Mouse (Mus musculus): Measurements from ENCODE around the gene Bckdk. TPM values are rescaled to one million over a fixed set of nuclear protein-coding genes. Genes with fewer than 3 reads are reported as not detected.

Gene Bckdk
- polyA plus RNA-seq (2011; ENCODE audit: insufficient read length, low read depth, missing spikeins), result 57.3 and 63.5 TPM in 2 replicates

DNA sequence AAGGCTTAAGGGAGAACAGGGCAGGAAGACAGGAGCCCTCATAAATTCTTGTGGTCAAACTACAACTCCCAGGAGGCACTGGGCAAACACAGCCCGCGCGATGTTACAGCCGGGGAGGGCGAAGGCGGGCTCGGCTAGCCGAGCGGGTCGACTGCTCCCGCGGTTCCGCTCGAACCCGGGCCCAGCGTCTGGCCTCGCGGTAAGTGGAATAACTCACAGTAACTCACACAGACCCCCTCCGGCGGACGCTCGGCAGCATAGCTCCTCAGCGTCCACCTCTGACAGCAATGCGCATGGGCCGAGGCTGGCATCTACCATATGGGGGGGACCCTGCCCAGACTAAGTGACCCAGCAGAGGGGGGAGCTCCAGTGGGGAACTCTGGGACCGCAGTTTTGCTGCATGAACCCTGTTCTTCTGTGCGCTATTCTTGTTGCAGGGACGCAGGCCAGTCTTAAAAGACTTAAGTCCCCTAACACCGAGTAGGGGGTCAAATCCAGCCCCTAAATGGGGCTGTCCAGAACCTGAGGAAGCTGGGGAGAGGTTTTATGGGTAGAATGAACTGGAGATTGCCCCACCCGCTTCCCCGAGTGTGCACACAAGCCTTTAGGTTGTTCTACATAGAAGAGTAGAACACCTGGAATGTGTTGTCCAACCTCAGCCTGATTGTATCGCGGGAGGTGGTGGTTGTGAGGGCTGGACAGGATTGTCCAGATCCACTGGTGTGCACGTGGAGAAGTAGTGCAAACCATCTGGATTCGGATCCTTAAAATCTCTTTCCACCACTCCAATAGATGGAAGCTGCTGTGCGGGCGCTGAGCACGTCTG, at the start of gene Bckdk:
Gene Bckdk, plus strand, starts transcription at position 112 of the 826 bp plus-strand sequence.
- no peaks in the 10 kb centered on the region for H3K4me1 ChIP-seq (ENCODE audit: control insufficient read depth, insufficient read depth, low read length)
- peak within 1 kb of the TSS; percentile 49; the same call in 1 of the 2 replicates for H3K27ac ChIP-seq (ENCODE audit: insufficient read depth, low read length)
- peak within 1 kb of the TSS; percentile 85 for H3K4me3 ChIP-seq (ENCODE audit: insufficient read depth, low read length)
- peak; percentile 83 for TF ChIP-seq POLR2A (IDR thresholded peaks at IDR 0.05; ENCODE audit: low read depth, low read length)
- TF ChIP-seq CTCF (IDR thresholded peaks at IDR 0.05; ENCODE audit: borderline replicate concordance, insufficient read depth, low read length), result no peak

- H3K27ac ChIP-seq (ENCODE audit: insufficient read depth, low read length), result no peak overlapping the region
- no peak for TF ChIP-seq POLR2A (IDR thresholded peaks at IDR 0.05; ENCODE audit: low read depth, low read length)
- TF ChIP-seq CTCF (IDR thresholded peaks at IDR 0.05; ENCODE audit: borderline replicate concordance, insufficient read depth, low read length), result no peak
- no peaks in the 10 kb centered on the region for H3K4me1 ChIP-seq (ENCODE audit: control insufficient read depth, insufficient read depth, low read length)
- no peak overlapping the region for H3K4me3 ChIP-seq (ENCODE audit: insufficient read depth, low read length)
Observed at GRCm38 (mm10) chr7:127858258-127858657, 45.6 kb upstream of the Bckdk start.

DNA sequence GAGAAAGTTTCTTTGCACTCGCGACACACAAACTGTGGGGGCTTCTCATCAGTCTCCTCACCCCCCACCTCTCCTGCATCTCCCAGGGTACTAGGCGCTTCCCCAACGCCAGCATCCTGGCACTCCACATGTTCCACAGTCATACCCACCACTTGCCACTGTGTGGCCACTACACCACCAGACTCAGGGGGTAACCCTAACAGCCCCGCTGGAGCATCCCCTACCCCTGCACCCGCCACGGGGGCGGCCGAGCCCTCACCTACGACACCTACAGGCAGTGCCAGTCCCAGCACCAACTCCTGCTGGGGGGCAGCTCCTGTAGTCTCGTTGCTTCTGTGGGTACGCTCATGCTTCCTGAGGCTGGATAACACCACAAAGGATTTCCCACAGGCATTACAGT, 37.4 kb upstream of the Bckdk start:
- no peak overlapping the region for H3K4me3 ChIP-seq (ENCODE audit: insufficient read depth, low read length)
- 0 out of 2 replicates have a peak, but pooled peaks cover 9% of the 10 kb centered on the region for H3K4me1 ChIP-seq (ENCODE audit: control insufficient read depth, insufficient read depth, low read length)
- TF ChIP-seq POLR2A (IDR thresholded peaks at IDR 0.05; ENCODE audit: low read depth, low read length), result no peak
- TF ChIP-seq CTCF (IDR thresholded peaks at IDR 0.05; ENCODE audit: borderline replicate concordance, insufficient read depth, low read length), result no peak
- no peak overlapping the region for H3K27ac ChIP-seq (ENCODE audit: insufficient read depth, low read length)

DNA sequence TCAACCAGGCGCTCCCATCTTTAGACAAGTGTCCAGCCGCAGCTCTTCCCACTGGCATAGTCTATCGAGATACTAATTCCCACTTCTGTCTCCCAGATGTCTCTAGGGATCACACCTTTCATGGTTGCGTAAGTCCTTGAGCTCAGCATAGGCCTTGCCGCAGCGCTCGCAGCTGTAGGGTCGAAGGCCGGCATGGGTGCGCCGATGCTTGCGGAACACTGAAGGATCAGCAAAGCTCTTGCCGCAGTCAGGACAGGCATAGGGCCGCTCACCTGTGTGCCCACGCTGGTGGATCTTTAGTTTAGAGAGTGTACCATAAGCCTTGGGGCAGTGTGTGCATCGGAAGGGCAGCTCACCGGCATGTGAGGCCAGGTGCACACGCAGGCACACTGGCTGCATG, 36.2 kb upstream of the Bckdk start:
- TF ChIP-seq POLR2A (IDR thresholded peaks at IDR 0.05; ENCODE audit: low read depth, low read length) (no peak), CTCF (IDR thresholded peaks at IDR 0.05; ENCODE audit: borderline replicate concordance, insufficient read depth, low read length) (no peak)
- no peak overlapping the region for H3K27ac ChIP-seq (ENCODE audit: insufficient read depth, low read length)
- 0 out of 2 replicates have a peak, but pooled peaks cover 9% of the 10 kb centered on the region for H3K4me1 ChIP-seq (ENCODE audit: control insufficient read depth, insufficient read depth, low read length)
- no peak overlapping the region for H3K4me3 ChIP-seq (ENCODE audit: insufficient read depth, low read length)

- H3K4me3 ChIP-seq (ENCODE audit: insufficient read depth, low read length), result no peak overlapping the region
- no peak for TF ChIP-seq POLR2A (IDR thresholded peaks at IDR 0.05; ENCODE audit: low read depth, low read length)
- TF ChIP-seq CTCF (IDR thresholded peaks at IDR 0.05; ENCODE audit: borderline replicate concordance, insufficient read depth, low read length), result no peak
- H3K27ac ChIP-seq (ENCODE audit: insufficient read depth, low read length), result 0 out of 2 replicates have a peak overlapping the region, but pooled peaks have one; percentile 24
- H3K4me1 ChIP-seq (ENCODE audit: control insufficient read depth, insufficient read depth, low read length), result 0 out of 2 replicates have a peak, but pooled peaks cover 9% of the 10 kb centered on the region
Observed at GRCm38 (mm10) chr7:127869149-127869810, 34.6 kb upstream of the Bckdk start.

DNA sequence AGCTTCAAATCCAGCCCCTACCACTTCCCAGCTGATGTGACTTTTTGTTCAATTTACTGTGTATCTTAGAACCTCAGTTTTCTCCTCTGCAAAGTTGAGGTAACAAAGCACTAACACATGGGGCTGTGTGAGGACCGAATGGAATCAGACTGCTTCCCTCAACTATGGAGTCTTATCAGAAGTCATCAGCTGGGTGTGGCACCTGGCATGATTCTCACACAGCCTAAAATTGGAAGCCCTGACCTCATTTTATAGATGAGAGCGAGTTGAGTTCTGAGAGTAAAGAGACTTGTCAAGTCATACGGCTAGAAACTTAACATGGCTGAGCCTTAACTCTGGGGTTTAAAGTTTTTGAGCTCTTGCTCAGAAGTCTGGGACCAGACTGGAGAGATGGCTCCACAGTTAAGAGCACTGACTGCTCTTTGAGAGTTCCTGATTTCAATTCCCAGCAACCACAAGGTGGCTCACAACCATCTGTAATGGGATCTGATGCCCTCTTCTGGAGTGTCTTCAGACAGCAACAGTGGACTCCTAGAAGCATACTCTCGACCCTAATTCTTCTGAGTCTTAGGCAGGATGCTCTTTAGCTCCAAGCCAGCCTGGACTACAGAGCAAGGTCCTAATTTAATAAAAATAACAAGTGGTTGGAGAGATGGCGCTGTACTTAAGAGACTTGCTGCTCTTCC, 33.6 kb upstream of the Bckdk start:
- Histone ChIP-seq H3K4me1 (ENCODE audit: control insufficient read depth, insufficient read depth, low read length) (0 out of 2 replicates have a peak, but pooled peaks cover 9% of the 10 kb centered on the region), H3K4me3 (ENCODE audit: insufficient read depth, low read length) (no peak overlapping the region), H3K27ac (ENCODE audit: insufficient read depth, low read length) (no peak overlapping the region; the same call in 1 of the 2 replicates)
- TF ChIP-seq POLR2A (IDR thresholded peaks at IDR 0.05; ENCODE audit: low read depth, low read length), result no peak
- no peak for TF ChIP-seq CTCF (IDR thresholded peaks at IDR 0.05; ENCODE audit: borderline replicate concordance, insufficient read depth, low read length)

GRCm38 (mm10) chr7:127874812-127875626, 28.9 kb upstream of the Bckdk start:
- Histone ChIP-seq H3K4me1 (ENCODE audit: control insufficient read depth, insufficient read depth, low read length) (peaks cover 4% of the 10 kb centered on the region; the same call in 1 of the 2 replicates), H3K4me3 (ENCODE audit: insufficient read depth, low read length) (peak overlapping the region; percentile 95), H3K27ac (ENCODE audit: insufficient read depth, low read length) (peak overlapping the region; percentile 86)
- 0 out of 2 replicates have a peak, but pooled peaks have one; percentile 39 for TF ChIP-seq POLR2A (IDR thresholded peaks at IDR 0.05; ENCODE audit: low read depth, low read length)
- TF ChIP-seq CTCF (IDR thresholded peaks at IDR 0.05; ENCODE audit: borderline replicate concordance, insufficient read depth, low read length), result no peak

DNA sequence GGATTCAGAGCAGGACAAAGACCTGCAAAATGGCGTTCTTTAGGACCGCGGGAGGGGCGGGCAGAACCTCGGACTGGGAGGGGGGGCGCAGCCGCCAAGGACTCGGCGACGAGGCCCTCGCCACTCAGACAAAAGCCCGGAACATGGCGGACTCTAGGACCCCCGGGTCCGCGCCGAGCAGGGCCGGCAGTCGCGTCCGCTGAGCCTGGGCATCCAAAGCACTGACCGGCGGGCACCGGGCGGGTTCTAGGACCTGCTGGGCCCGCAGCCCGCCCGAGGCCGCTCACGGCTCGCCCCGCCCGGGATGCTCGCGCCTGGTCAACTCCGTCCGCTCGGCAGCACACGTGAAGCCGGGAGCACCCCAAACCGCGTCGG, 28.3 kb upstream of the Bckdk start:
- TF ChIP-seq POLR2A (IDR thresholded peaks at IDR 0.05; ENCODE audit: low read depth, low read length) (no peak; the same call in 1 of the 2 replicates), CTCF (IDR thresholded peaks at IDR 0.05; ENCODE audit: borderline replicate concordance, insufficient read depth, low read length) (no peak)
- peaks cover 3% of the 10 kb centered on the region; the same call in 1 of the 2 replicates for H3K4me1 ChIP-seq (ENCODE audit: control insufficient read depth, insufficient read depth, low read length)
- peak overlapping the region; percentile 95 for H3K4me3 ChIP-seq (ENCODE audit: insufficient read depth, low read length)
- peak overlapping the region; percentile 86 for H3K27ac ChIP-seq (ENCODE audit: insufficient read depth, low read length)

Measured in embryonic fibroblast, embryonic 13.5 days (primary cell).